Mouse (Mus musculus): ENCODE results near the gene Zmiz1.

Zmiz1 gene

DNA sequence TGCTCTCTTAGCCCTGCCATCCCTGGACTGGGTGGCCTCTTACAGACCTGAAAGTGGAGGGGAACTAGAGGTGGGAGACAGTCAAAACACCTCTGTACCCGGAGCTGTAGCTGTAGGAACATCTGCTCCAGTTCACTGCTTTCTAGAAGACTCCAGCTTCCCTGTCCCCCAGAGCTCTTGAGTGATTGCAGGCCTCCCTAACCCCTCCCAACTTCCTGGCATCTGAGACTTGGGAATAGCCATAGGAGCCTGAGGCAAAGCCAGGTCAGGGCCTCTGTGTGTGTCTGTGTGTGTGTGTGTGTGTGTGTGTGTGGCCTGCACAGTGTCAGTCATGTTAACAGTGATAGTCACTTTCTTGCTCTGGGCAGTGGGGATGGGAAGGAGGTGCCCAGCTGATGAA lies 102.7 kb downstream of the Zmiz1 start:
- no peak for DNase-seq (ENCODE audit: low read depth)

DNA sequence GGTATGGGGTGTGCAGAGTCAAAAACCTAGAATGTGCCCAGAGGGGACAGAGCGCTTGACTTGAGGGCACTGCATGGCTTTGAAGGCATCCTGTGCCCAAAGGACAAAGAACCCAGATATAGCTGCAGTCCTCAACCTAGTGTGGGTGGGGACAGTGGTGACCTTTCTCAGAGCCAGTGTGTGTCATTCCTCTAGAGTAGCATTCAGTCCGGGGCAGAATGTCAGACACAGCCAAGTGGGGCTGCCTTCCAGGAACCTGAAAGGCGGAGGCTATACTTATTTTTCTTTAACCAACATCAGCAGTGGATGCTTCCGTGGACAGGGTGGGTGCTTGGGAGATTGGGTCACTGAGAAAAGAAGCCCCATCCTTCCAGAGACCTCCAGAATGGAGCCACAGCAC lies 103.5 kb downstream of the Zmiz1 start:
- DNase-seq (ENCODE audit: low read depth), result no peak

DNA sequence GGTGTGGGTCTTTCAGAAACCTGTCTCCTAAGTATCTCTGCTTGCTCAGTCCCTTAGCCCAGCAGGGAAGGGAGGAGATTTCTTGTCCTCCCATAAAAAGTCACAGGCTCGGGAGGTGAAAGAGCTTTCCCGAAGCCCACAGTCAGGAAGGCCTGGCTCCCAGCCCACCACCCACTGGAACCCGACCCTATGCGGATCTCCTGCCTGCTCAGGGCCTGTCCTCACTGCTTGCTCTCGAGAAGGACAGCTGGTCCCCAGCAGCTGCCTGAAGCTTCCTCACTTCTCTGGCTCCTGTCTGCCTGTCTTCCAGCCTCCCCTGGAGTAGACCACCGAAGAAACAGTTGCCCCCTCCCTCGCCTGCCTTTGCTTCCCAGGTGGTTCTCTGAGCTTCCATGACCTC lies 103.9 kb downstream of the Zmiz1 start:
- no peak for DNase-seq (ENCODE audit: low read depth)

DNA sequence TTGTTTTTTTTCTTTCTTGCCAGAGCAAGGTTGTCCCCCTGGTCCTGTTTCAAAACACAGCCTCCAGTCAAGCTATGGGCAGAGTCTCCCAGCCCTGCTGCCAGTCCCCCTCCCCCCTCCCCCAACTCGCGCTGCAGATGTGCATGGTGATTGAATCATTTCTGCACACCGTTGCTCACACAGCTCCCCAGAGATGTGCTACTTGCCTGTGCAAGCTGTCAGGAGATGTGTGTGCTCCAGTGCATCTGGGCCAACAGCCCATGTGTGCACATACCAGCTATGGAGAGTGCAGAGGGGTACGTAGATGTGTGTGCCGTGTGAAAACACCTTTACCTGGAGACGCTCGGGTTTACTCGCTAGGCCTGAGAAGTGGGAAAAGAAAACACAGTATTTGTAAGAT lies 105.6 kb downstream of the Zmiz1 start:
- DNase-seq (ENCODE audit: low read depth), result no peak

DNA sequence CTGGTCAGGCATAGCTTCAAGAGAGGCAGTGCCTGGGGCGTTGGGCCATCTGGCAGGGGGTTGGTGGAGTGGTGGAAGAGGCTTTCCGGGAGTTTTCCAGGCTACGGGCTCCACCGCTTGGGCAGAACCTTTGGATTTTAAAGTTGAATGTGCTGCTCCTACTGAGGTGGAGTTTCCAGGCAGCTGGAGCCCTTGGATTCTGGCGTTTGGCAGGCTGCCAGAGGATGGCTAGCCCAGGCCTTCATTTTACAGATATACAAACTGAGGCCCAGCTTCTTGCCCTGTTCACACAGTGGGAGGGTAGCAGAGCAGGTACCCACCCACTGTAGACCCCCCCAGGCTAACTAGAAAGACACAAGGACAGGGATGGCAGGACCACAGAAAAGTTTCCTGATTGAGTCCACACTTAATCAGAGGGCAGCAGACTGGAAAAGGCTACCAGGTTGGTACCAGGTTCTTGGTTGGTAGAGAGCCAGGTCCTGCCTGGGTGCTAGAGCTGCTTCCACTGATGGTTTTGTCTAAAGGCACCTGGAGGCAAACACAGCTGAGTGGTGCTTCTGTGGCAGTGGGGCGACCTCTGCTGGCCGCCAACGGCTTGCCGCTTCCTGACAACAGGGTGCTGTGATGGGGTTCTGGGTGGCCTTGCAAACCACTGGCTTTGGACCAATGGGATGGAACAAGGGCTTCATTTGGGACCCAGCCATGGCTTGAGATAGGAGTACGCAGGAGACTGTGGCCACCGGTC lies 106.5 kb downstream of the Zmiz1 start:
- peak; percentile 80 for DNase-seq (ENCODE audit: low read depth)

DNA sequence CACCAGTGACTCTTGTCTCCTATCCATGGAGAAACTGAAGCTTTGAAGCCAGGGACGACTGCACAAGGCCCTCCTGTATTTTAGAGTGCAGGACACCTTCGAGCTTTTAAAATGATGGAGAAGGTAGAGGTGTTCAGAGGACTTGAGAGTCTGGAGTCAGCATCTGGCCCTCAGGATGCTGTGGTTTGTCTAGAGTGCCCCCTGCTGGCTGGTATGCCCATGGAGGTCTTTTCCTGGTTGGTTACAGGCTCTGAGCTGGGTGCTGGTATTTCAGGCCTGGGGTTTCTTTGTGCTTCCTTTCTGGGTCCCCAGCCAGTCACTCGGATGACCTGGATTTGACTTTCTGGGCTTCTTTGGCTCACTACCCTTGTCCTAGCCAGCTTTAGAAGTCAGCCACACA lies 108.3 kb downstream of the Zmiz1 start:
- DNase-seq (ENCODE audit: low read depth), result peak; percentile 67

DNA sequence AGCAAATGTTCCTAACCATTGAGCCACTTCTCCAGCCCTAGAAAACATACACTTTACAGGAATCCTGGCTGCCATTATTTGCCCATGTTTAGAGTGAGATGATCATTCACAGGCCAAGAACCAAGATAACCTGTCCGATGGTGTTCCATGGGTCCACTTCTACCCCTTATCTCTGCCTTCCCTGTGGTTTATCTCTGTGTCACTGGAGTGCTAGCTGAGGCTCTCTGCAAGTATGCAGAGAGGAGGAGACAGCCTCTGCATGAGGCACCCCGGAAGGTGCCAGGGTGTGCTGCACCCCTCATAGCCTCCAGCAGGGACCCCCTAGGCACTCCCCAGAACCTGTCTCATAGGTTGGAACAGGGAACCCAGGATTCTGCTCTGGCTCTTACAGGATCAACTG lies 108.9 kb downstream of the Zmiz1 start:
- no peak for DNase-seq (ENCODE audit: low read depth)

DNA sequence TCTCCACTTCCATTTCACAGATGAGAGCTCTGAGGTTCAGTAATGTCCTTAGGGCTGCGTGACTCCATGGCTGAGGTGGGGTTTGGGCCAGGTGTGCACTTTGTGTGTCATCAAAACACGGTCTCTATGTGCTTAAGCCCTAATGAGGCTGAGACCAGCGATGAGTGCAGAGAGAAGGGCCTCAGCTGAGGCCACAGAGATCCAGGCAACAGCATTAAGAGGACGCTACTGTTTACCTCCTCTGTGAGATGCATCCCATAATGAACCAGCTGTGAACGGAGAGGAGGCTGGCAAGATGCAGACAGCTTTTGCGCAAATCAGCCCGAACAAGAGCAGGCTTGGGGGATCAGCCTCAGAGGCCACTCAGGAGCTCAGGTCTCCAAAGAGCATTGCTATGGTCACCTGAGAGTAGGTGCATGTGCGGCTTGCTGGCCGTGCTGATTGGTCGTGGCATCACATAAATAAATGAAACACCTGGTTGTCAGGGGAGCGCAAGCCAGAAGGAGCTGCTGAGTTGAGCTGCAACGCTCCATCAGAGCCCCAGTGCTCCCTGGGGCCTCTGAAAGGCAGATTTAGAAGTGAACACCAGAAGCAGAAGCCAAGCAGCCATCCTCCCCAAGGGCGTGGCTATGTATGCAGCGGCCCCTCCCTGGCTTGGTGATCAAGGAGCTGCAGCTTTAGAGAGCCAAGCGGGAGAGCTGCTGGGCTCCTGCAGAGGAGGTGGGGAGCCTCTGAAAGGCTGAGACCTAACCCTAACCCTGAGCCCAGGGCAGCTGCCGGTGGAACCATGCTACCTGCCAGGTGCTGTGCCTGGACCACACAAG lies 115.3 kb downstream of the Zmiz1 start:
- no peak for DNase-seq (ENCODE audit: low read depth)

DNA sequence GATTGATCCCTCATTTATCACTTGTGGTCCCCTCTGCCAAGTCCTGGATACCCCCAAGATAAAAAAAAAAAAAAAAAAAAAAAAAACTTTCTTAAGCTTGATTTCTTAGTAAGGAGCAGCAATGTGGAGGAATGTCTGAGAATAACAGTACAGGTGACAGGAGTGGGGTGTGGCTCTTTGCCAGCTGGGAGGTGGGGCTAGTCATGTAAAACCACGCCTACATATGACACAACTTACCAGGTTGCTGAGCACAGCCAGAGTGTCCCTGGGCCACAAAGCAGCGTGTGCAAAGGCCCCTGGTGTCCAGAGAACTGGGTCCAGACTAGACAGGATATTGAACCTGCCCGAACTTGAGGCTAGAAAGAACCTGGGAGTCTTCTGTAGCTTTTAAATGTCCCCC lies 117.7 kb downstream of the Zmiz1 start:
- DNase-seq (ENCODE audit: low read depth), result peak; percentile 42

DNA sequence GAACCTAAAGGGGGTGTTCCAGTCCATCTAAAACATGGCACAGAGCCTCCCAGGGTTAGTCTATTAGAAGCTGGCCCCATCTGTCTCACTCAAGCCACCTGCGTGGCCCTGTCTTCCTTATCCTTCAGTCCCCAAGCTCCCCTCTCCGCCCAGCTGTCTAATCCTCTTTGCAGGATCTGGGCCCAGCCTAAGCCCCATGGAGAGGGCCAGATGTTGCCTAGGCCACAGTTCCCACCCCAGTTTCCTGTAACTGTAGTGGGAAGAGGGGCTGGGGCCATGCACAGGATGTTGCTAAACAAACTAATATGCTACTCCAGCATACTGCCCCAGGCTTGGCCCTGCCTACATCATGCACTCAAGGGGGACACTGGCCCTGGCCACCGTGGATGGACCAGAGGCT lies 118.4 kb downstream of the Zmiz1 start:
- peak; percentile 69 for DNase-seq (ENCODE audit: low read depth)

DNA sequence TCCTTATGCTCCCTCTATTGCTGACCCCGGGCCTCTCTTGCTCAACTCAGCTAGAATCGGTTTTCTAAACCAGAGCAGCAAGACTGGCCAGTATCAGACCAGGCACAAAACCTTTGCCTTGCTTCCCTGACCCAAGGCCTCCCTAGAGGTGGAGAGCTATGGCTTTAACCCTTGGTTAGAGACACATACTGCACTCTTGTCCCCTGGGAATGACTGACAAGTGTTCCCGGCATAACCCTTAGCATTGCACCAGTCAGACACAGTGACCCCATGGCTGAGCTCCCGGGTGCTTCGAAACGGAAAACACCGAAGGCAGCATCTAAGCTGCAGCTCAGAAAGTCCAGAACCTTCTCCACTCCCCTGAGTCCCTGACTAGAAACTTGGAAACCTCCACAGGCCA lies 120.6 kb downstream of the Zmiz1 start:
- DNase-seq (ENCODE audit: low read depth), result no peak

DNA sequence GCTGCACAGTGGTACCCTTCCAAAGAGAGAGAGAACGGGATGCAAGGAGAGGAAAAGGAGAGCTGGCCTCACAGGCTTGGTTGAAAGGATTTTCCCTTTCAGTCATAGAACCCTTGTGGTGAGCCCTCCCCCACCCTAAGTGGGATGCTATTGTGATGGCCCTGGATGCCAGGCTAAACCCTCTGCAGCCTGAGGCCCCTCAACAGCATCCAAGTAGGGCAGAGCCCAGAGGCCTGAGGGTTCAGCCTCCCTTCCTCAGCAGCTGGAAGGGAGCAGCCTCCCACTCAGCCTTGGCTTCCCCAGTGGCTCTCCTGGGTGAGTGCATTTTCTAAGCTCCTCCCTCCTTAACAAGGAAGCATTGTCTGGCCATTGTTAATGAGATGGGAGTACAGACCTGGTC lies 121.4 kb downstream of the Zmiz1 start:
- no peak for DNase-seq (ENCODE audit: low read depth)

DNA sequence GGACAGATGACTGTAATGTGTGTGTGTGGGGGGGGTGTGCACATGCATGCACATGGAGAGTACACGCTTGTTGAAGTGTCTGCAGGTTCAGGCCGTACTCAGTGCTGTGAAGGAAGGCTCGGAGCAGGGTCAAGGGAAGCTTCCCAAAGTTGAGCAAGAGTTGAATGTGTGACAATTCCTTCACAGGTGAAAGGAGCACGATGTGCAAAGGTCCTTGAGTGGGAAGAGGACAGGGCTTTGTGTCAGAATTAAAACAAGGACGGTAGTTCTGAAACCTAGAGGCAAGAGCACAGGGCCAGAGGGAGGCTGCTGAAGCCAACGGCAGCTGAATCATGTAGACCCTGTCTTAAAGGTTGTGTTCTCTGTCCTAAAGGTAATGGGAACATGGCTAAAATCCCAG lies 123.6 kb downstream of the Zmiz1 start:
- DNase-seq (ENCODE audit: low read depth), result no peak

DNA sequence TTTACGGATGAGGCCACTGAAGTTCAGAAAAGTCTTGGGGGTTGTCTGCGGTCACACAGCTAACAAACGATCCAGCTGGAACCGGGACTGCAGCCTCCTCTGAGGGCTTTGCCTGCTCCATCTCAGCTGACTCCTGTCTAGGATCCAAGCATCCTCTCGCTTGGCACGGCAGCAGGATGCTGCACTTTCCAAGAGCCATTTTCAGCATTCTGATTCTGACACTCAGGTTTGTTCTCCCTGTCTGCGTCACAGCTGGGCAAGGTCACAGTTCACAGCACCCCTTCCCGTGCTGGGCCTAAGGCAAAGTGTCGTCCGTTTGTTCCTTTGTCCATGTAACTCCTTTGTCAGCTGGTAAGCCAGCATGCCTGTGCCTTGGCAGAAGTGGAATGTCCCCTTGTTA lies 124.9 kb downstream of the Zmiz1 start:
- no peak for DNase-seq (ENCODE audit: low read depth)

DNA sequence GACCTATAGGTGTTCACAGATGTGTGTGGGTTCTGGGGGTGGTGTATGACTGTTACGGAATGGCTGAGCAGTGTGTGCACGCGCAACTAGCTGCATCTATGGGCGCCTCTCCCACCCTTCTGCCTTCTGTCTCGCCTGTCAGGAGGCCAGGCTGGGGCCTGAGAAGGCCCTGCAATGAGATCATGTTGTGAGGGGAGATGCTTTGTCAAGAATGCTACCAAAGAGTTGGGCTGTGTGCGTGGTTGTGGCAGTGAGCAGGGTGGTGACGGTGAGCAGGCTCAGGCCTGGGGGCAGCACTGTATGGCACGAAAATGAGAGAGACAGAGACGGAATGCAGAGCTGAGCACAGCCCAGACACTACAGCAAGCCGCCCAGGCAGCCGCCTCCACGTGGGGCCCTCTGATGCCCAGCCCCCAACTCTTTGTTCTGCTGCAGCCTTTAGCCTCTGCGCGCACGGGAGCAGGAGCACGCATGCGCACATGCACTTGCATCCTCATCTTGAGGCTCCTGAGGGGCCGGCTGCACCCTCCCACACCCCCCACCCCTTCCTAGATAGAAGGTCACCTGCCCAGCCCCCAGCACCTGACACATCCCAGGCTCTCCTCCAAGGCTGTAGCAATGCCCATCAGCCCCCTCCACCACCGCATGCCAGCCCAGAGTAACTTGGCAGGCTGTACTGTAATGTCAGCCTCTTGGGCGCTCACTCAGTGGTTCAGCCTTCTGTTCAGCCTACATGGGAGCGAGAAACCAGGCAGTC lies 126.7 kb downstream of the Zmiz1 start:
- no peak for DNase-seq (ENCODE audit: low read depth)

DNA sequence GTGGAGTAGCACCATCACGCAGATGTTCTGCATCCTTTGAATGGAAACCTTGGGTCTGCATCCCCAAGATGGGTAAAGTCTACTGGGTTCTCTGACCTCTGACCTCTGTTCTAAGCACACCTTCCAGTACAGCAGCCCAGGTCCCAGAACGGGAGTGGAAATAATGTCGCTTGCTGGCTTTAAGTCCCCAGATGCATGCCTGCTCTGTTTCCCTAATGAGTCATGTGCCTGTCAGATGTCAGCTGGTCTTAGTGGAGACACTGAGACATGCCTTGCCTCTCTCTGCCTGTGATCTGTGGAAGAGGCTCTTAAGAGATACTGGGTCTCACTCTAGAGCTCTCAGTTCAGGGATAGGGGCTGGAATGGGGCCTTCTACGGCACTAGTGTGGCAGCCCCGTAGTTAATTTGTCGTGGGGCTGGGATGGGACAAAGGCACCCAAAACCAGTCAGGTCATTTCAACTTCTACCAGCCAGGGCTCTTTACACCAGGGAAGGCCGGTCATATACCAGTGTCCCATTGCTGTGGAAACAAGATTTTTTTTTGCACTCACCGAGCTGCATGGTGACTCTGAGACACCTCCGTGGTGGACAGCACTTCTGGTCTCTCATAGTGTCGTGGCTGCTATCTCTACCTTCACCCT lies 128.0 kb downstream of the Zmiz1 start:
- peak; percentile 72 for DNase-seq (ENCODE audit: low read depth)

DNA sequence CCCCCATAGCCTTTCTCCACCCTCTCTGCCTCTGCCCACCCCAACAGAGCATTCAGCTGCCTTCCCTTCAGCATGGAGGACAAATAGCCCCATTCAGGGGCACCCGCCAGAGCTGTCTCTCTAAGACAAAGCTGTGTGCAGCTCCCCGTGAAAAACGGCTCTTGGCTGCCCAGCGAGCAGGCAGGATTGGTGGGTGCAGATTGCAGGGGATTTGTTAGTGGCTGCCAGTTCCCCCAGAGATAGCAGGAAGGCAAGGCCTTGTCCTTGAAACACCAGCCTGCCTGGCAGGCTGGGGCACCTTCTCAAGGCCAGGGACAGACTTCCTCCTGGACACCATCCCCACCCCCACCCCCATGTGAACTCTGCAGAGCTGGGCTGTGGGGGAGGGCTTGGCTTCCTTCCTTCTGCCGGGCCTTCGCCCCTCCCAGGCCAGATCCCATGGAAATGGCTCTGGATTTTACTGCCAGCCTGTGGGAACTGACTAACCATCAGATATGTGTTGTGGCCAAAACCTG lies 128.6 kb downstream of the Zmiz1 start:
- DNase-seq (ENCODE audit: low read depth), result peak; percentile 70

DNA sequence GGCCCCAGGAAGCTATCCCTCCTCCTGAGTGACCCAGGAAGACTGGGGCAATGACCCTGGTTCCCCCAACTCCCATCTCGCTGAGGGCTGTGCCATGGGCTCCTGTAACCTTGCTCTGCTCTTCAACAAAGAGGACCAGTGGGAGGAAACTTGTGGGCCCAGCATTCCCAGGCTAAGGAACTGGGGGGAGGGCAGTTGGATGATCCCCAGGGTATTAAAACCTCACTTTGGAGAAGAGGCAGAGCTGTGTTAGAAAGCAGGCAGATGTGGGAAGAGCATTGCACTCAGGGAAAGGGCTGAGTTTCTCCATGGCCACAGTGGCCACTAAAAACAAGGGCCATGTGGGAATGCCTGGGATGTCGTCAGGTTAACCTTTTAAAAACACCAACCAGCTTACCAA lies 129.2 kb downstream of the Zmiz1 start:
- no peak for DNase-seq (ENCODE audit: low read depth)

DNA sequence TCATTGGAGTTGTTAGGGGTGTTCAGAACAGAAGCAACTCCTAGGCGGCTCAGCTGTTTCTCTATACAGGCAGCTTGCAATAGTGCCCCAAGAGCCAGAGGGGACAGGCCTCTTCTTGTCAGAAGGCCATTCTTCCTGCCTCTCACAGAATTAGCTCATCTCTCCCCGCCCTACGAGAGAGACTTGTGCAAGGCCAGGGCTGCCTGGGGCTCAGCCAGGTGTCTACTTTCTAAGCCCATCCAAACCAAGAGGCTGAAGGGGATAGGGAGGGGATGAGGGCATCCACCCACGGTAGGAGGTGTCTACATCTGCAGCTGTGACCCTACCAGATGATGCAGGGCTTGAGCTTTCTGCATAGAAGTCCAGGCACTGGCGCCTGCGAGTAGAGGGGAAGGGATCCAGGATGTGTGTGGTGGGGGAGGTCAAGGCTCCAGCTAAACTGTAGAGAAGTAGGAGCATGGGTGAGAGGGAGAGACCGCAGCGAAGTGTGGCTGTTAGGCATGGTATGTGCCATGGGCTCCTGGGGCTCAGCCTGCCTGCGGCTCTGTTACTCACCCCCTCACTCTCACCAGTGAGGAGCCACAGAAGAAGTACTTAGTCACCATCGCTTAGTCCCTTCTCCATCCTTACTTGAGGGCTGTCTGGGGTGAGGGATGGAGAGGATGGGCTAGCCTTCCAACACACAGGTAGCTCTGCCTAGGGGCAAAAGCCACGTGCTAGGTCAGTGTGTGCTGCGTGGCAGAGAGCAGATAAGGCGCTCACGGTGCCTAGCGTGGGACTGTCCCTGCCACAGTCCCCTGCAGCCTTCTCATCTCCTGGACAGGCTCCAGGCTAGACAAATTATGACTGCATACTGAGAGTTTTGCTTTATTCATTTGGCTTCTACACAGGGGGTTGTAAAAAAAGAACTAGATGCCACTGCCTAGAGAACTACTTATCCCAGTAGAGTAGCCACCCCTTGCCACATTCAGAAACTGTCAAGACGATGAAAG lies 130.3 kb downstream of the Zmiz1 start:
- DNase-seq (ENCODE audit: low read depth), result no peak

DNA sequence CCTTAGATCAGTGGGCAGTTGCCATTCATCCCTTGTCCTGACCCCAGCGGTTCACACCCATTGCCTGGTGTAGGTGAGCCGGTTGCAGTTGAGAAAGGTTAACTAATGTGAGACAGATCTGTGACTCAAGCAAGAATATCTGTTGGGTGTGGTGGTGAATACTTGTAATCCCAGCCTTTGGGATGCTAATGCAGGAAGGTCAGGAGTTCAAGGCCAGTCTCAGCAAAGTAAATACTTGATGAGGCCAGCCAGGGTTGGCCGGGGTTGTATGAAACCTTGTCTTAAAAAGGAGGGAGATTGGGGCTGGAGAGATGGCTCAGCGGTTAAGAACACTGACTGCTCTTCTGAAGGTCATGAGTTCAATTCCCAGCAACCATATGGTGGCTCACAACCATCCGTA lies 132.0 kb downstream of the Zmiz1 start:
- DNase-seq (ENCODE audit: low read depth), result no peak

DNA sequence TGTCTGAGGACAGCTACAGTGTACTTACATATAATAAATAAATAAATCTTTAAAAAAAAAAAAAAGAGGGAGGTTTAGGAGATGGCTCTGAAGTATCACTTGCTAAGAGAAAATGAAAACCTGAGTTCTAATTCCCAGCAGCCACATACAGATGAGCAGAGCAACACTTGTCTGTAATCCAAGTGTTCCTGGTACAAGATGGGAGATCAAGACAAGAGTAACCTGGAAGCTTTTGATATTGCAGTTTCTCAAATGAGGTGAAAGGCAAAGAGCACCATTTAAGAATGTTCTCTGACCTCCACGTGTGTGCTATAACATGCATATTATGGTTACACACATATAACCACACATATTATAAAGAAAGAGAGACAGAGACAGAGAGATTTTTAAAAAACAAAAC lies 132.4 kb downstream of the Zmiz1 start:
- DNase-seq (ENCODE audit: low read depth), result no peak

Data from 416B (cell line).